Mouse (Mus musculus) neutrophil, adult 5-6 weeks (primary cell): ENCODE measurements around the gene Krt36. TPM values are rescaled to one million over a fixed set of nuclear protein-coding genes. Genes with fewer than 3 reads are reported as not detected.

Source experiments
- ATAC-seq: fragments of 151-379, 151-347 bp; 2 replicates; pipeline ENCODE4 v1.8.0; 2017; ENCODE audit warnings: mild to moderate bottlenecking, moderate TSS enrichment; ENCODE audit not compliant: insufficient number of reproducible peaks, poor library complexity, low FRiP score, severe bottlenecking; ENCODE audit errors: extremely low read depth
- total RNA-seq: library from RNA; stranded (forward); fragments of 200-1000 nt; gene quantifications from 2 replicates; pipeline ENCODE4 v1.2.3, GENCODE M21; 2017

The Krt36 gene
- total RNA-seq, 1 experiment from 2014 or later, result not detected

GRCm38 (mm10) chr11:100097819-100098218 lies 7.6 kb downstream of the Krt36 start:
- no peak for ATAC-seq

- ATAC-seq, result no peak
These were observed 9.3 kb downstream of the Krt36 start, which contains the start of gene Krt35 for GRCm38 (mm10) chr11:100096141-100096540. Gene Krt35 (minus strand): TSS chr11:100096241.

- no peak for ATAC-seq
These were observed 16.9 kb downstream of the Krt36 start for GRCm38 (mm10) chr11:100088378-100089025.

GRCm38 (mm10) chr11:100087861-100088260 lies 17.6 kb downstream of the Krt36 start, which contains the start of gene Krt32:
Gene Krt32 (minus strand): TSS chr11:100088226.
- ATAC-seq, result no peak

- no peak for ATAC-seq
These were observed 31.6 kb downstream of the Krt36 start for GRCm38 (mm10) chr11:100073873-100074272.

- no peak for ATAC-seq
These were observed 38.0 kb downstream of the Krt36 start for GRCm38 (mm10) chr11:100067293-100068036.

GRCm38 (mm10) chr11:100066236-100067010 lies 39.0 kb downstream of the Krt36 start:
- ATAC-seq, result no peak

- no peak for ATAC-seq
These were observed 46.6 kb downstream of the Krt36 start for GRCm38 (mm10) chr11:100058875-100059274.

- no peak for ATAC-seq
These were observed 49.5 kb downstream of the Krt36 start for GRCm38 (mm10) chr11:100055686-100056655.

Other genes with a start within 250 kb of the Krt36 start
- not detected in 2 replicates for gene Gm11568, start 247.7 kb downstream of the Krt36 start, total RNA-seq
- gene Gm11559, start 241.2 kb downstream of the Krt36 start, total RNA-seq, result not detected in 2 replicates
- gene Krtap9-1, start 232.2 kb downstream of the Krt36 start, total RNA-seq, result not detected in 2 replicates
- not detected in 2 replicates for gene Gm11567, start 226.4 kb downstream of the Krt36 start, total RNA-seq
- not detected in 2 replicates for gene Krtap31-1, start 197.7 kb downstream of the Krt36 start, total RNA-seq
- gene Gm11565, start 190.9 kb downstream of the Krt36 start, total RNA-seq, result not detected in 2 replicates
- gene Krtap31-2, start 169.3 kb downstream of the Krt36 start, total RNA-seq, result not detected in 2 replicates
- gene Krtap9-5, start 157.2 kb downstream of the Krt36 start, total RNA-seq, result not detected in 2 replicates
- gene Krtap29-1, start 126.6 kb downstream of the Krt36 start, total RNA-seq, result not detected in 2 replicates
- gene Krtap16-1, start 119.0 kb downstream of the Krt36 start, total RNA-seq, result not detected in 2 replicates
- not detected in 2 replicates for gene Krtap17-1, start 111.6 kb downstream of the Krt36 start, total RNA-seq
- not detected in 2 replicates for gene Krt33a, start 89.4 kb downstream of the Krt36 start, total RNA-seq
- gene Krt33b, start 75.8 kb downstream of the Krt36 start, total RNA-seq, result not detected in 2 replicates
- not detected in 2 replicates for gene Krt34, start 64.1 kb downstream of the Krt36 start, total RNA-seq
- gene Krt31, start 55.1 kb downstream of the Krt36 start, total RNA-seq, result not detected in 2 replicates
- not detected in 2 replicates for gene Krt32, start 17.4 kb downstream of the Krt36 start, total RNA-seq
- not detected in 2 replicates for gene Krt35, start 9.4 kb downstream of the Krt36 start, total RNA-seq
- 15.4 and 23.3 TPM in 2 replicates for gene Krt13, start 15.9 kb upstream of the Krt36 start, total RNA-seq
- gene Krt15, start 30.3 kb upstream of the Krt36 start, total RNA-seq, result 1.4 and 2.3 TPM in 2 replicates
- gene Krt19, start 43.0 kb upstream of the Krt36 start, total RNA-seq, result 0.74 and 4.9 TPM in 2 replicates
- gene Krt9, start 87.6 kb upstream of the Krt36 start, total RNA-seq, result not detected in 2 replicates
- gene Krt14, start 101.9 kb upstream of the Krt36 start, total RNA-seq, result not detected in 2 replicates
- gene Krt16, start 143.3 kb upstream of the Krt36 start, total RNA-seq, result 0.25 TPM in 1 of 2 replicates, not detected in the other
- gene Krt17, start 155.4 kb upstream of the Krt36 start, total RNA-seq, result not detected in 2 replicates
- not detected in 2 replicates for gene Krt42, start 164.2 kb upstream of the Krt36 start, total RNA-seq
- gene Eif1, start 214.3 kb upstream of the Krt36 start, total RNA-seq, result 734 and 752 TPM in 2 replicates
- not detected in 2 replicates for gene Gast, start 228.8 kb upstream of the Krt36 start, total RNA-seq